Mouse (Mus musculus) telencephalon, adult 2 months (tissue): Measurements from ENCODE around the gene Slc2a4.
"Not testable (repeated sequence)": the region's sequence is repeated elsewhere in the genome, so short reads cannot be mapped to it uniquely, and the experiment has no call there.

ENCODE experiments used
- DNase-seq: peaks from one replicate; pipeline ENCODE4 v3.0.0-alpha.2; 2011; ENCODE audit warnings: low read depth, low spot score

Slc2a4 gene

GRCm38 (mm10) chr11:69970775-69971174 is 22.8 kb upstream of the Slc2a4 start:
- DNase-seq: no peak

- no peak for DNase-seq
Observed at GRCm38 (mm10) chr11:69970222-69970621, 22.2 kb upstream of the Slc2a4 start.

GRCm38 (mm10) chr11:69968793-69969192 is 20.8 kb upstream of the Slc2a4 start:
- DNase-seq: no peak

GRCm38 (mm10) chr11:69966860-69967517 is 19.0 kb upstream of the Slc2a4 start:
- DNase-seq: no peak

GRCm38 (mm10) chr11:69966006-69966859 is 18.2 kb upstream of the Slc2a4 start:
- no peak for DNase-seq

- DNase-seq: no peak
Observed at GRCm38 (mm10) chr11:69965271-69966005, 17.4 kb upstream of the Slc2a4 start.

GRCm38 (mm10) chr11:69964650-69965270 is 16.8 kb upstream of the Slc2a4 start, which contains the start of gene Cldn7:
Cldn7 (plus strand) TSS chr11:69964779.
- no peak for DNase-seq

- no peak for DNase-seq
Observed at GRCm38 (mm10) chr11:69961841-69962240, 13.9 kb upstream of the Slc2a4 start.

- DNase-seq: no peak
Observed at GRCm38 (mm10) chr11:69960616-69961015, 12.6 kb upstream of the Slc2a4 start.

- DNase-seq: no peak
Observed at GRCm38 (mm10) chr11:69956218-69956617, 8.2 kb upstream of the Slc2a4 start.

- DNase-seq: not testable (repeated sequence)
Observed at GRCm38 (mm10) chr11:69955618-69956017, 7.6 kb upstream of the Slc2a4 start.

GRCm38 (mm10) chr11:69953267-69953915 is 5.4 kb upstream of the Slc2a4 start:
- no peak for DNase-seq

GRCm38 (mm10) chr11:69952274-69952673 is 4.3 kb upstream of the Slc2a4 start:
- DNase-seq: no peak

GRCm38 (mm10) chr11:69950807-69951459 is 2.9 kb upstream of the Slc2a4 start:
- peak; percentile 18 for DNase-seq

GRCm38 (mm10) chr11:69948763-69949150 is 769 bp upstream of the Slc2a4 start:
- DNase-seq: no peak

GRCm38 (mm10) chr11:69947337-69948065 is 487 bp downstream of the Slc2a4 start:
- DNase-seq: no peak

- no peak for DNase-seq
Observed at GRCm38 (mm10) chr11:69945997-69946891, 1.7 kb downstream of the Slc2a4 start.

GRCm38 (mm10) chr11:69945216-69945615 is 2.8 kb downstream of the Slc2a4 start:
- no peak for DNase-seq

GRCm38 (mm10) chr11:69940962-69941361 is 7.0 kb downstream of the Slc2a4 start:
- DNase-seq: no peak
